Mouse (Mus musculus) CH12.LX (cell line): Measurements from ENCODE around the gene Zfpm1. TPM values are rescaled to one million over a fixed set of nuclear protein-coding genes. Genes with fewer than 3 reads are reported as not detected.

ENCODE experiments used
- DNase-seq: peaks from one replicate; pipeline ENCODE4 v3.0.0-alpha.2; 2013; ENCODE audit errors: extremely low read depth
- H3K27ac ChIP-seq: 2 replicates; pipeline ENCODE4 v1.5.1; 2012; ENCODE audit warnings: low read depth, mild to moderate bottlenecking, control low read depth, moderate library complexity; ENCODE audit not compliant: insufficient read depth
- H3K27me3 ChIP-seq: replicated peaks from 2 replicates; pipeline ENCODE3; 2012; ENCODE audit warnings: inconsistent platforms
- H3K36me3 ChIP-seq, 2 experiments: replicated peaks in 1 of 2; 2 replicates each; pipeline versions ENCODE3 to v1.6.1; 2012; ENCODE audit warnings: inconsistent platforms in 1 of 2, low read length in 1 of 2, mild to moderate bottlenecking in 1 of 2, mixed read lengths in 1 of 2, moderate library complexity in 1 of 2; ENCODE audit not compliant: control insufficient read depth in 1 of 2, insufficient read depth in 1 of 2
- H3K4me1 ChIP-seq, 2 experiments: 2 replicates each; pipeline ENCODE4 v1.6.1; 2012; ENCODE audit warnings: inconsistent platforms in 1 of 2, moderate library complexity in 1 of 2; ENCODE audit not compliant: insufficient read depth in 2 of 2, control insufficient read depth in 1 of 2
- H3K4me2 ChIP-seq: 2 replicates; pipeline ENCODE4 v1.6.1; 2012; ENCODE audit warnings: low read depth, mild to moderate bottlenecking, control low read depth; ENCODE audit not compliant: poor library complexity, insufficient read depth, severe bottlenecking
- H3K4me3 ChIP-seq, 3 experiments: fragments of 150-350 bp in 1 of 3; sonication (generic) in 1 of 3; replicated peaks in 1 of 3; 2 replicates each; pipeline versions ENCODE3 to v1.5.1; 2011 to 2012; ENCODE audit warnings: low read depth in 2 of 3, low read length in 2 of 3, mild to moderate bottlenecking in 2 of 3, moderate library complexity in 2 of 3, control low read depth in 1 of 3, improper control_type of control experiment in 1 of 3, inconsistent platforms in 1 of 3, mixed read lengths in 1 of 3; ENCODE audit not compliant: poor library complexity in 1 of 3
- H3K79me2 ChIP-seq: replicated peaks from 2 replicates; pipeline ENCODE4 v1.6.1; 2012; ENCODE audit warnings: mild to moderate bottlenecking, moderate library complexity; ENCODE audit not compliant: control insufficient read depth, poor library complexity, insufficient read depth, severe bottlenecking; ENCODE audit errors: extremely low read depth
- H3K9ac ChIP-seq: 2 replicates; pipeline ENCODE4 v1.6.1; 2012; ENCODE audit warnings: low read depth, mild to moderate bottlenecking, control low read depth, moderate library complexity; ENCODE audit not compliant: insufficient read depth
- H3K9me3 ChIP-seq: replicated peaks from 2 replicates; pipeline ENCODE3; 2012; ENCODE audit warnings: low read length, inconsistent platforms, mixed read lengths
- BHLHE40 ChIP-seq: IDR thresholded peaks from 2 replicates; pipeline ENCODE4 v1.6.1; 2011; ENCODE audit warnings: mild to moderate bottlenecking, low read depth, low read length, improper control_type of control experiment
- CHD2 ChIP-seq: IDR thresholded peaks from 2 replicates; pipeline ENCODE4 v1.6.1; 2011; ENCODE audit warnings: low read length, improper control_type of control experiment
- E2F4 ChIP-seq: IDR thresholded peaks from 2 replicates; pipeline ENCODE4 v1.6.1; 2011; ENCODE audit warnings: low read depth, low read length, improper control_type of control experiment; ENCODE audit not compliant: insufficient replicate concordance
- ELF1 ChIP-seq: IDR thresholded peaks from 2 replicates; pipeline ENCODE4 v1.6.1; 2014; ENCODE audit warnings: low read depth, mild to moderate bottlenecking, inconsistent platforms, low read length, improper control_type of control experiment
- EP300 ChIP-seq: IDR thresholded peaks from 2 replicates; pipeline ENCODE4 v1.6.1; 2011; ENCODE audit warnings: low read length, improper control_type of control experiment
- ETS1 ChIP-seq: conservative IDR thresholded peaks from 2 replicates; pipeline ENCODE4 v1.6.1; 2012; ENCODE audit warnings: low read depth, mild to moderate bottlenecking, inconsistent platforms, low read length, improper control_type of control experiment, moderate library complexity
- GABPA ChIP-seq: IDR thresholded peaks from 2 replicates; pipeline ENCODE4 v1.6.1; 2012; ENCODE audit warnings: low read depth, low read length, improper control_type of control experiment, inconsistent platforms; ENCODE audit not compliant: insufficient replicate concordance
- HCFC1 ChIP-seq: IDR thresholded peaks from 2 replicates; pipeline ENCODE4 v1.6.1; 2012; ENCODE audit warnings: low read depth, mild to moderate bottlenecking, inconsistent platforms, low read length, improper control_type of control experiment
- IRF4 ChIP-seq: IDR thresholded peaks from 2 replicates; pipeline ENCODE4 v1.6.1; 2014; ENCODE audit warnings: low read depth, mild to moderate bottlenecking, inconsistent platforms, low read length, improper control_type of control experiment
- JUND ChIP-seq: conservative IDR thresholded peaks from 2 replicates; pipeline ENCODE4 v1.6.1; 2011; ENCODE audit warnings: low read depth, low read length, improper control_type of control experiment
- KAT2A ChIP-seq: IDR thresholded peaks from 2 replicates; pipeline ENCODE4 v1.6.1; 2012; ENCODE audit warnings: low read length, improper control_type of control experiment, inconsistent platforms; ENCODE audit not compliant: insufficient replicate concordance
- MAFK ChIP-seq: IDR thresholded peaks from 2 replicates; pipeline ENCODE4 v1.6.1; 2011; ENCODE audit warnings: low read length, improper control_type of control experiment; ENCODE audit not compliant: insufficient replicate concordance
- MAX ChIP-seq: IDR thresholded peaks from 2 replicates; pipeline ENCODE4 v1.6.1; 2011; ENCODE audit warnings: low read length, improper control_type of control experiment
- MEF2A ChIP-seq: IDR thresholded peaks from 2 replicates; pipeline ENCODE4 v1.6.1; 2014; ENCODE audit warnings: low read depth, mild to moderate bottlenecking, inconsistent platforms, low read length, improper control_type of control experiment, borderline replicate concordance
- MXI1 ChIP-seq: IDR thresholded peaks from 2 replicates; pipeline ENCODE4 v1.6.1; 2011; ENCODE audit warnings: mild to moderate bottlenecking, low read depth, low read length, improper control_type of control experiment
- MYC ChIP-seq: IDR thresholded peaks from 2 replicates; pipeline ENCODE4 v1.6.1; 2011; ENCODE audit warnings: low read depth, mild to moderate bottlenecking, improper control_type of control experiment, low read length
- NRF1 ChIP-seq: IDR thresholded peaks from 2 replicates; pipeline ENCODE4 v1.6.1; 2014; ENCODE audit warnings: low read depth, mild to moderate bottlenecking, inconsistent platforms, low read length, improper control_type of control experiment, moderate library complexity
- PAX5 ChIP-seq: IDR thresholded peaks from 2 replicates; pipeline ENCODE4 v1.6.1; 2012; ENCODE audit warnings: low read length, inconsistent platforms, mixed read lengths
- POLR2A ChIP-seq: IDR thresholded peaks from 2 replicates; pipeline ENCODE4 v1.6.1; 2011; ENCODE audit warnings: low read depth, mild to moderate bottlenecking, improper control_type of control experiment, low read length
- RAD21 ChIP-seq: IDR thresholded peaks from 2 replicates; pipeline ENCODE4 v1.6.1; 2011; ENCODE audit warnings: low read depth, mild to moderate bottlenecking, low read length, improper control_type of control experiment, moderate library complexity
- SMC3 ChIP-seq: IDR thresholded peaks from 2 replicates; pipeline ENCODE4 v1.6.1; 2011; ENCODE audit warnings: low read depth, low read length, improper control_type of control experiment
- TCF12 ChIP-seq: IDR thresholded peaks from 2 replicates; pipeline ENCODE4 v1.6.1; 2014; ENCODE audit warnings: low read depth, mild to moderate bottlenecking, inconsistent platforms, low read length, improper control_type of control experiment
- UBTF ChIP-seq: IDR thresholded peaks from 2 replicates; pipeline ENCODE4 v1.6.1; 2012; ENCODE audit warnings: low read depth, mild to moderate bottlenecking, inconsistent platforms, low read length, improper control_type of control experiment, moderate library complexity
- USF2 ChIP-seq: conservative IDR thresholded peaks from 2 replicates; pipeline ENCODE4 v1.6.1; 2011; ENCODE audit warnings: low read depth, low read length, improper control_type of control experiment
- ZKSCAN1 ChIP-seq: IDR thresholded peaks from 2 replicates; pipeline ENCODE4 v1.6.1; 2012; ENCODE audit warnings: low read depth, inconsistent platforms, low read length, improper control_type of control experiment, borderline replicate concordance
- ZMIZ1 ChIP-seq: IDR thresholded peaks from 2 replicates; pipeline ENCODE4 v1.6.1; 2012; ENCODE audit warnings: low read depth, mild to moderate bottlenecking, inconsistent platforms, low read length, improper control_type of control experiment
- ZNF384 ChIP-seq: IDR thresholded peaks from 2 replicates; pipeline ENCODE4 v1.6.1; 2012; ENCODE audit warnings: low read depth, low read length, improper control_type of control experiment, inconsistent platforms
- dilution Hi-C: fragments of 300-500 bp; cut with MboI; formaldehyde crosslinking; loops from 2 replicates; pipeline ENCODE4 v1.14.3; 2020; ENCODE audit warnings: low sequenced_read_pairs; ENCODE audit not compliant: extremely low pct_unique_long_range_greater_than_20kb, extremely low pct_ligation_motif_present
- in situ Hi-C: fragments of 300-500 bp; cut with MboI; formaldehyde crosslinking; loops from 3 replicates; pipeline ENCODE4 v1.14.3; 2019; ENCODE audit warnings: low sequenced_read_pairs, low pct_ligation_motif_present, low pct_unique_long_range_greater_than_20kb, mixed read lengths
- polyA plus RNA-seq: library from polyadenylated mRNA; unstranded; fragments of >175 nt; gene quantifications from 2 replicates; pipeline ENCODE4 v1.2.1, GENCODE M21; 2012; ENCODE audit warnings: low read depth; ENCODE audit not compliant: insufficient read length
- total RNA-seq, 2 experiments: library from RNA; depleted of rRNA; stranded (reverse); fragments of 300-350 nt in 1 of 2; fragments of >200 nt in 1 of 2; gene quantifications; 2 replicates each; pipeline ENCODE4 v1.2.3; 2012 to 2014

Zfpm1 gene
- total and polyA plus RNA-seq, 3 experiments = 11.0 to 63.5 (median 30.1) TPM

DNA sequence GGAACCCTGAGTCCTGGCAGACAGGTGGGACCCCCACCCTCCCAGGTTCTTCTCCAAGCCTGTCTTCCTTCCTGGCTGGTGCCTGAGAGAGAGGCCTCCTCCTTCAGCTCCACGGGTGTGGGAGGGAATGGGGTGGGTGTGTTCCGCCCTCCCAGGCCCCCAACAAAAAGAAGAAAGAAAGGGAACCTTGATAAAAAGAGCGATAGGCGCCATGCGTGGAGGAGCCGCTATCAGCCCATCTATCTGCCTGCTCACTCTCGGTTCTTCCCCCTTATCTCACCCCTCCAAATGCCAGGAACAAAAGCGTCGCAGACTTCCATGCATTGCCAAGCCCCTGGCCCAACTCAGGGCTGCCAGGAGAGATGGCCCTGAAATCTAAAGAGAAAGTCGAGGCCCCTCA is 11.5 kb downstream of the Zfpm1 start:
- Histone ChIP-seq H3K79me2 (peaks cover 16% of the 10 kb centered on the region), H3K4me1 (peaks cover 36 to 100% of the 10 kb centered on the region in 2 experiments), H3K4me3 (no peak overlapping the region), H3K36me3 (peaks cover 5 to 95% of the 10 kb centered on the region in 2 experiments), H3K27me3 (no peaks in the 10 kb centered on the region), H3K9ac (no peak overlapping the region), H3K9me3 (no peaks in the 10 kb centered on the region), H3K4me2 (no peak overlapping the region), H3K27ac (no peak overlapping the region)
- in situ Hi-C loops = no loop called here
- no peak for TF ChIP-seq ZNF384
- TF ChIP-seq PAX5 = no peak
- no peak for TF ChIP-seq MXI1
- no peak for TF ChIP-seq MAFK
- TF ChIP-seq BHLHE40 = no peak
- no peak for TF ChIP-seq MEF2A
- no peak for TF ChIP-seq E2F4
- TF ChIP-seq MYC = no peak
- no peak for TF ChIP-seq ETS1
- no peak for TF ChIP-seq TCF12
- TF ChIP-seq GABPA = no peak
- TF ChIP-seq KAT2A = no peak
- no peak for TF ChIP-seq ZKSCAN1
- no peak for TF ChIP-seq ZMIZ1
- TF ChIP-seq HCFC1 = no peak
- TF ChIP-seq NRF1 = no peak
- no peak for TF ChIP-seq EP300
- TF ChIP-seq RAD21 = no peak
- no peak for DNase-seq
- dilution Hi-C loops = no loop called here

- H3K4me3 ChIP-seq = no peak overlapping the region
- H3K27me3 ChIP-seq = no peaks in the 10 kb centered on the region
- dilution Hi-C loops = no loop called here
- in situ Hi-C loops = no loop called here
- H3K79me2 ChIP-seq = peaks cover 14% of the 10 kb centered on the region
- no peak overlapping the region for H3K9ac ChIP-seq
- H3K36me3 ChIP-seq = peaks cover 4 to 95% of the 10 kb centered on the region in 2 experiments
- H3K9me3 ChIP-seq = no peaks in the 10 kb centered on the region
- no peak overlapping the region for H3K4me2 ChIP-seq
- peaks cover 37 to 100% of the 10 kb centered on the region in 2 experiments for H3K4me1 ChIP-seq
- no peak overlapping the region for H3K27ac ChIP-seq
- TF ChIP-seq MXI1 = no peak
- no peak for TF ChIP-seq BHLHE40
- TF ChIP-seq PAX5 = no peak
- no peak for TF ChIP-seq UBTF
- no peak for TF ChIP-seq ETS1
- no peak for TF ChIP-seq USF2
- no peak for TF ChIP-seq IRF4
- TF ChIP-seq JUND = no peak
- no peak for TF ChIP-seq MAX
- TF ChIP-seq RAD21 = no peak
- TF ChIP-seq TCF12 = no peak
- no peak for TF ChIP-seq CHD2
- no peak for TF ChIP-seq POLR2A
- TF ChIP-seq ZMIZ1 = no peak
- TF ChIP-seq ELF1 = no peak
- no peak for TF ChIP-seq SMC3
- no peak for TF ChIP-seq EP300
- no peak for TF ChIP-seq HCFC1
- TF ChIP-seq, all 38 proteins: peak for 0
- DNase-seq = peak; percentile 51
Measured at GRCm38 (mm10) chr8:122294273-122294683, 12.3 kb downstream of the Zfpm1 start.
